Mouse (Mus musculus) stomach, embryonic 15.5 days (tissue): ENCODE measurements around the gene Stac. TPM values are rescaled to one million over a fixed set of nuclear protein-coding genes. Genes with fewer than 3 reads are reported as not detected.

Experiments used
- ATAC-seq: fragments of 200-750 bp; cut with Nextera tagmentation; 2 replicates; pipeline ENCODE4 v1.8.0; 2017; ENCODE audit warnings: low read depth, moderate number of reproducible peaks, moderate TSS enrichment; ENCODE audit not compliant: insufficient read depth, low FRiP score
- H3K27ac ChIP-seq: fragments of 300-500 bp; sonication (generic); 2 replicates; pipeline ENCODE4 v1.5.1; 2015; ENCODE audit warnings: mild to moderate bottlenecking, inconsistent platforms
- H3K27me3 ChIP-seq: fragments of 300-500 bp; sonication (generic); replicated peaks from 2 replicates; pipeline ENCODE4 v1.6.1; 2015; ENCODE audit warnings: inconsistent platforms
- H3K36me3 ChIP-seq: fragments of 300-500 bp; sonication (generic); 2 replicates; pipeline ENCODE4 v1.6.1; 2015; ENCODE audit warnings: inconsistent platforms
- H3K4me1 ChIP-seq: fragments of 300-500 bp; sonication (generic); 2 replicates; pipeline ENCODE4 v1.6.1; 2015; ENCODE audit warnings: inconsistent platforms
- H3K4me2 ChIP-seq: fragments of 300-500 bp; sonication (generic); 2 replicates; pipeline ENCODE4 v1.6.1; 2015; ENCODE audit warnings: mild to moderate bottlenecking, inconsistent platforms
- H3K4me3 ChIP-seq: fragments of 300-500 bp; sonication (generic); replicated peaks from 2 replicates; pipeline ENCODE4 v1.5.1; 2015; ENCODE audit warnings: inconsistent platforms
- H3K9ac ChIP-seq: fragments of 300-500 bp; sonication (generic); 2 replicates; pipeline ENCODE4 v1.6.1; 2015; ENCODE audit warnings: inconsistent platforms
- H3K9me3 ChIP-seq: fragments of 300-500 bp; sonication (generic); 2 replicates; pipeline ENCODE4 v1.6.1; 2016; ENCODE audit warnings: inconsistent platforms
- WGBS: fragments of 180-500 bp; shearing (Covaris S2); methylation state at CpG from one replicate; pipeline ENCODE4 v1.1.7; 2015; 5-methylcytosine and 5-hydroxymethylcytosine counted together
- polyA plus RNA-seq: library from polyadenylated mRNA; unstranded; fragments of >200 nt; fragmentation: Nextera tagmentation; extraction: Ambion mirVana; gene quantifications from 2 replicates; pipeline ENCODE4 v1.2.1, GENCODE M21; 2015

Stac gene
- polyA plus RNA-seq, 1 experiment from 2014 or later, result 4.5 TPM

GRCm38 (mm10) chr9:111684170-111684569, 6.0 kb downstream of the Stac start:
- Histone ChIP-seq H3K4me1 (no peaks in the 10 kb centered on the region), H3K27ac (no peak overlapping the region), H3K4me2 (no peak overlapping the region), H3K4me3 (no peak overlapping the region), H3K9me3 (no peaks in the 10 kb centered on the region), H3K36me3 (no peaks in the 10 kb centered on the region), H3K9ac (no peak overlapping the region), H3K27me3 (peaks cover 3% of the 10 kb centered on the region)
- no peak for ATAC-seq
- WGBS, result 74% methylated on average over 2 of the region's 2 CpGs

DNA sequence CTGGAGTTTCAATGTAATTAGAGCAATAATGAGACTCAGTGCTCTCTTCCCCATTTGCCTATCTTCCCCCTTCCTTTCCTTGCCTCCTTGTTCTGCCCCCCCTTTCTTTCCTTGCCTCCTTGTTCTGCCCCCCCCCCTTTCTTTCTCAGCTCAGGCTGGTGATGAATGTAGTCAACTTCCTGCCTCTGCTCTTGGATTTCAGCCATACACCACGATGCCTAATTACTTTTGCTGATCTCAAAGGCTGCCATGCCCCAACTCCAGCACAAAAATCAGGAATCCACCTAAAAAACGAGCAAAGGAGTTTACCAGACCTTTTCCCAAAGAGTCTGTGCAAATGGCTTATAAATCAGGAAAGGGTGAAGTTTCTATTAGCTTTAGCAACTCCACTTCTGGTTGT, 10.6 kb downstream of the Stac start:
- Histone ChIP-seq H3K4me3 (no peak overlapping the region), H3K9me3 (no peaks in the 10 kb centered on the region), H3K9ac (no peak overlapping the region), H3K27ac (no peak overlapping the region), H3K36me3 (no peaks in the 10 kb centered on the region), H3K4me1 (no peaks in the 10 kb centered on the region), H3K4me2 (no peak overlapping the region), H3K27me3 (no peaks in the 10 kb centered on the region)
- WGBS, result 10% methylated on average over 2 of the region's 2 CpGs
- ATAC-seq, result no peak

GRCm38 (mm10) chr9:111669816-111670215, 20.3 kb downstream of the Stac start:
- 91% methylated on average over 6 of the region's 6 CpGs for WGBS

GRCm38 (mm10) chr9:111655066-111655465, 35.1 kb downstream of the Stac start:
- H3K9ac ChIP-seq, result no peak overlapping the region
- no peaks in the 10 kb centered on the region for H3K4me1 ChIP-seq
- no peak overlapping the region for H3K4me2 ChIP-seq
- H3K36me3 ChIP-seq, result no peaks in the 10 kb centered on the region
- H3K27me3 ChIP-seq, result no peaks in the 10 kb centered on the region
- no peak for ATAC-seq
- no peaks in the 10 kb centered on the region for H3K9me3 ChIP-seq
- 85% methylated on average over 4 of the region's 4 CpGs for WGBS
- H3K4me3 ChIP-seq, result no peak overlapping the region
- H3K27ac ChIP-seq, result no peak overlapping the region

More at GRCm38 (mm10) chr9:111669816-111670215, 20.3 kb downstream of the Stac start:
- Histone ChIP-seq H3K9ac (no peak overlapping the region), H3K9me3 (no peaks in the 10 kb centered on the region), H3K4me2 (no peak overlapping the region), H3K27ac (no peak overlapping the region), H3K4me3 (no peak overlapping the region), H3K36me3 (no peaks in the 10 kb centered on the region), H3K27me3 (no peaks in the 10 kb centered on the region), H3K4me1 (no peaks in the 10 kb centered on the region)
- no peak for ATAC-seq

DNA sequence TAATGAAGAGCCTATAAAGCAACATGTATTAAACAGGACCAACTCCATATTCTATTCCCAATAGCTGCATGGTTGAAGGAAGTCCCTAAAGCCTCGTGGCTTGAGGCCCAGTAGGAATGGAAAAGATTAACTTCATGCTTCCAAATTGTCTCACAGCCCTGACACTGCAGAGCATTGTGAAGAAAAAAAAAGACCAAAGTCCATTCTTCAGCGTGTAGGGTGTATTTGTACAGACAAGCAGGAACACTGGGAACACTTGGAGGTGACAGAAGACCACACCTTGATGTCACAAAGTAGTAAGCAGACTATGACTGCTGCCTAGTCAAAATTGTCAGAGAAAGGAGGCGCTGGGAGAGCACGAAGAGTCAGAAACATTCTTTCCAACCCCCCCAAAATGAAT, 45.9 kb downstream of the Stac start:
- WGBS, result 69% methylated on average over 4 of the region's 4 CpGs

GRCm38 (mm10) chr9:111643369-111643768, 46.8 kb downstream of the Stac start:
- 44% methylated on average over 5 of the region's 5 CpGs for WGBS
- Histone ChIP-seq H3K36me3 (no peaks in the 10 kb centered on the region), H3K27me3 (no peaks in the 10 kb centered on the region), H3K9me3 (no peaks in the 10 kb centered on the region), H3K27ac (no peak overlapping the region), H3K9ac (no peak overlapping the region), H3K4me1 (no peaks in the 10 kb centered on the region), H3K4me2 (no peak overlapping the region), H3K4me3 (no peak overlapping the region)
- no peak for ATAC-seq

More for the DNA sequence above, 45.9 kb downstream of the Stac start:
- H3K9me3 ChIP-seq, result no peaks in the 10 kb centered on the region
- no peak overlapping the region for H3K4me2 ChIP-seq
- no peaks in the 10 kb centered on the region for H3K4me1 ChIP-seq
- no peaks in the 10 kb centered on the region for H3K27me3 ChIP-seq
- ATAC-seq, result no peak
- no peak overlapping the region for H3K4me3 ChIP-seq
- H3K27ac ChIP-seq, result no peak overlapping the region
- no peaks in the 10 kb centered on the region for H3K36me3 ChIP-seq
- no peak overlapping the region for H3K9ac ChIP-seq

GRCm38 (mm10) chr9:111637641-111638040, 52.5 kb downstream of the Stac start:
- Histone ChIP-seq H3K9me3 (no peaks in the 10 kb centered on the region), H3K27me3 (no peaks in the 10 kb centered on the region), H3K36me3 (no peaks in the 10 kb centered on the region), H3K4me1 (no peaks in the 10 kb centered on the region), H3K27ac (no peak overlapping the region), H3K9ac (no peak overlapping the region), H3K4me3 (no peak overlapping the region), H3K4me2 (no peak overlapping the region)
- 55% methylated on average over 2 of the region's 2 CpGs for WGBS
- ATAC-seq, result no peak

DNA sequence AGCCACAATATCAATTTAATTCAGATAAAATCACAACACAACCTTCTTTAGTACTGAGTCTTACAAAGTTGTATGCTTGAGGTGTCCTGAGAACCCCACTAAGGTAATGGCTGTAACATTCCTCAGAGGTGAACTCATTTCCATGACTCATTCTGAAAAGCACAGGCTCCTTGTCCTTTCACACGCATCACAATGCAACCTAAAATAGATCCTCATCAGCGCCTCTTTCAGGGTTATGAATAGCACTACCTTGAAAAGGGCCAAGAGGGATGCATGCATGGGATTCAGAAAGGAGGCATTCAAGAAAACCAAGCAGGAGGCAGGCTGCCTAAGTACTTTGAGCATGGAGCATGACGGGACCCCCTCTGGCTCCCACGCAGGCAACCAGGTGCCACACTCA, 57.3 kb downstream of the Stac start:
- H3K27ac ChIP-seq, result no peak overlapping the region
- no peak overlapping the region for H3K4me3 ChIP-seq
- H3K4me1 ChIP-seq, result no peaks in the 10 kb centered on the region
- no peaks in the 10 kb centered on the region for H3K36me3 ChIP-seq
- no peaks in the 10 kb centered on the region for H3K27me3 ChIP-seq
- no peaks in the 10 kb centered on the region for H3K9me3 ChIP-seq
- 70% methylated on average over 4 of the region's 4 CpGs for WGBS
- H3K4me2 ChIP-seq, result no peak overlapping the region
- no peak overlapping the region for H3K9ac ChIP-seq
- ATAC-seq, result no peak

- H3K4me2 ChIP-seq, result no peak overlapping the region
- no peaks in the 10 kb centered on the region for H3K9me3 ChIP-seq
- no peaks in the 10 kb centered on the region for H3K36me3 ChIP-seq
- H3K4me3 ChIP-seq, result no peak overlapping the region
- no peak overlapping the region for H3K27ac ChIP-seq
- no peak overlapping the region for H3K9ac ChIP-seq
- ATAC-seq, result no peak
- 72% methylated on average over 2 of the region's 2 CpGs for WGBS
- H3K27me3 ChIP-seq, result no peaks in the 10 kb centered on the region
- no peaks in the 10 kb centered on the region for H3K4me1 ChIP-seq
Observed at GRCm38 (mm10) chr9:111621191-111621590, 69.0 kb downstream of the Stac start.

DNA sequence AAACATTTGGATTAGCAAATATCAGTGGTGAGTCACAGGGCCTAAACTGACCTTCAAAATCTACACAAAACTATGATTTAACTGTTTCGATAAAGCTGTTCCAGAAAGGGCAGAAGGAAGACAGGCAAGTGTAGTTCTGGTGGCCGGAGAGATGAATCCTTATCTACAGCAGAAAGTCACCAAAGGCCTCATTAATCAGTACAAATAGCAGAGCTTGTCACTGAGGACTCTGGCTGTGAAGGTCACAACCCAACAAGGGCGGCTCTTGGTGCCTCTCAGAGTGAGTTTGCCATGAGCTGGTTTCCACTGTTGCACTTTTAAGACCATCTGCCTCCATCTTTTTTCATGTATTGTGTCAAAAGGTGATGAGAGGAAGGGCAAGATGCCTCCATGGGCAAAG, 78.8 kb downstream of the Stac start:
- ATAC-seq, result no peak
- Histone ChIP-seq H3K9ac (no peak overlapping the region), H3K27ac (no peak overlapping the region), H3K4me3 (no peak overlapping the region), H3K4me1 (no peaks in the 10 kb centered on the region), H3K4me2 (no peak overlapping the region), H3K36me3 (no peaks in the 10 kb centered on the region), H3K27me3 (no peaks in the 10 kb centered on the region), H3K9me3 (no peaks in the 10 kb centered on the region)
- 42% methylated on average over 3 of the region's 3 CpGs for WGBS

- Histone ChIP-seq H3K4me1 (no peaks in the 10 kb centered on the region), H3K9ac (no peak overlapping the region), H3K4me3 (no peak overlapping the region), H3K36me3 (no peaks in the 10 kb centered on the region), H3K27ac (no peak overlapping the region), H3K27me3 (no peaks in the 10 kb centered on the region), H3K9me3 (no peaks in the 10 kb centered on the region), H3K4me2 (no peak overlapping the region)
- no peak for ATAC-seq
- WGBS, result 48% methylated on average over 6 of the region's 6 CpGs
Observed at GRCm38 (mm10) chr9:111608762-111609161, 81.4 kb downstream of the Stac start.

DNA sequence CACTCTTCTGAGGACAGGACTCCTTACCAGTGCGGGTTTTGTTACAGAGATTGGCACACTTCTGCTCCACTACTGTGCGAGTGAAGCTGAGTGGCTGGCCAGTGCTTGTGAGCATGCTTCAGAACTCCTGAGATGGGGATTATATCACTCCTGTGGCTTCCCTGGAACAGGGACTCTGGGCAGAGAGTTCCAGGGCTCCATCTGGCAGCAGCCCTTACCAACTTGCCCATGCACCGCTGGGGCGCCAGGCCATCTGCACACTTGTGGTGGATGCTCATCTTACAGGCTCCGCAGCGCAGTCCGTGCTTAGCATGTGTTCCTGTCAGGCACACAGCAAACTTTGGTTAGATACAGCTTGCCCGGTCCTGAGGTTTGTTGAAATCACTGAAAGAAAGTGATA, 83.5 kb downstream of the Stac start:
- Histone ChIP-seq H3K27ac (no peak overlapping the region), H3K27me3 (no peaks in the 10 kb centered on the region), H3K9me3 (no peaks in the 10 kb centered on the region), H3K4me2 (no peak overlapping the region), H3K9ac (no peak overlapping the region), H3K4me1 (no peaks in the 10 kb centered on the region), H3K36me3 (no peaks in the 10 kb centered on the region), H3K4me3 (no peak overlapping the region)
- 91% methylated on average over 8 of the region's 8 CpGs for WGBS
- ATAC-seq, result no peak

DNA sequence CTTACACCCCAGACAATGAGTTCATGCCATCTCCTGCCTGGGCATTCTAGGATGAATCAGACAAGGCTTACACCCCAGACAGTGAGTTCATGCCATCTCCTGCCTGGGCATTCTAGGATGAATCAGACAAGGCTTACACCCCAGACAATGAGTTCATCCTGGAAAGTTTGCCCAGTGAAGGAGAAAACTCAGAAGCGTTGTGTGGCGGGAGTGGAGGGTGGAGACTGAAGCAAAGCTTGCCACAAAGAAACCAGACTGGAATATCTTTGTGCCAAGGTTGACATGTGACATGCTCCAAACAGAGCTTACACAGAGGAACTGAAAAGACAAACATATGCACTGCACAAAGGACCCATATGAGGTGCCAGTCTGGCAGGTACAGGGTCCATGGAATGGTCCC, 102.6 kb downstream of the Stac start:
- no peak overlapping the region for H3K27ac ChIP-seq
- no peak for ATAC-seq
- no peaks in the 10 kb centered on the region for H3K36me3 ChIP-seq
- no peak overlapping the region for H3K4me2 ChIP-seq
- no peak overlapping the region for H3K4me3 ChIP-seq
- no peaks in the 10 kb centered on the region for H3K4me1 ChIP-seq
- no peaks in the 10 kb centered on the region for H3K9me3 ChIP-seq
- no peaks in the 10 kb centered on the region for H3K27me3 ChIP-seq
- H3K9ac ChIP-seq, result no peak overlapping the region
- 88% methylated on average over 2 of the region's 2 CpGs for WGBS
